Comparison of ENCODE assay signal across 23 mouse cellular contexts in genomic region chr5:48219624-48220155, GRCm38 (mm10).
DNase-seq lines count a peak whose midpoint lies in the region; ATAC-seq and TF ChIP-seq lines count a peak whose summit lies in the region.
"Had no signal": no experiment of that assay in that cellular context is flagged by ENCODE, and none has a peak within 500 bp of the region (broad histone marks: within the 10 kb centered on the region; RNA-seq: fewer than 3 reads in every experiment).

No protein-coding gene starts in this region.

- 0 out of 2 replicates have a peak, but pooled peaks cover 2% of the 10 kb centered on the region for H3K36me3 ChIP-seq in forebrain, embryonic 14.5 days (ENCODE audit: control insufficient read depth, insufficient read depth, low read length)
- H3K36me3 ChIP-seq in forebrain, embryonic 12.5 days (replicated peaks), result no peaks in the 10 kb centered on the region
- no peaks in the 10 kb centered on the region for H3K36me3 ChIP-seq in hindbrain, postnatal 0 days (ENCODE audit: insufficient read depth, low read length)
- H3K36me3 ChIP-seq in hindbrain, embryonic 11.5 days (ENCODE audit: control insufficient read depth, insufficient read depth, low read length), result no peaks in the 10 kb centered on the region
- peaks cover 18% of the 10 kb centered on the region; the same call in 1 of the 2 replicates for H3K36me3 ChIP-seq in neural tube, embryonic 13.5 days
- H3K36me3 ChIP-seq in midbrain, embryonic 16.5 days (ENCODE audit: control insufficient read depth, insufficient read depth, low read length), result no peaks in the 10 kb centered on the region
- H3K36me3 ChIP-seq: embryonic facial prominence, embryonic 15.5 days had no signal

- DNase-seq in forebrain, embryonic 14.5 days (ENCODE audit: low spot score), result no peak
- peak; percentile 4 for DNase-seq in hindbrain, postnatal 0 days (ENCODE audit: low spot score)
- DNase-seq in hindbrain, embryonic 11.5 days (ENCODE audit: low spot score), result no peak
- no peak for DNase-seq in neural tube, embryonic 10.5 days (ENCODE audit: extremely low spot score, low spot score)
- DNase-seq in right cerebral cortex, adult 2 months (ENCODE audit: low spot score in 2 of 2), result no peak
- DNase-seq: adrenal gland, adult 8-10 months; adrenal gland, postnatal 25 days; cerebellum, adult 18-20 months; cerebellum, adult 9-11 months; cerebellum, postnatal 25 days; gastrocnemius, postnatal 10 days; gastrocnemius, postnatal 36 days; heart, adult 2 months; heart, postnatal 14 days had no signal

- no peak for TF ChIP-seq CTCF in hindbrain, postnatal 0 days (IDR thresholded peaks at IDR 0.05; ENCODE audit: low read depth)

- ATAC-seq in forebrain, embryonic 14.5 days, result 0 out of 2 replicates have a peak, but pooled peaks have one; percentile 29
- ATAC-seq in forebrain, embryonic 12.5 days (ENCODE audit: low FRiP score), result no peak
- no peak for ATAC-seq in hindbrain, postnatal 0 days
- ATAC-seq in hindbrain, embryonic 11.5 days (ENCODE audit: low FRiP score), result no peak
- no peak for ATAC-seq in neural tube, embryonic 13.5 days (ENCODE audit: low read depth)
- peak; percentile 64 for ATAC-seq in midbrain, embryonic 16.5 days
- ATAC-seq: activated CD4-positive, CD25-positive, alpha-beta regulatory T cell, adult 4 months; forebrain, embryonic 16.5 days had no signal

- H3K27me3 ChIP-seq in forebrain, embryonic 14.5 days (replicated peaks; ENCODE audit: control insufficient read depth, insufficient read depth, low read length), result no peaks in the 10 kb centered on the region
- no peaks in the 10 kb centered on the region for H3K27me3 ChIP-seq in forebrain, embryonic 12.5 days
- no peaks in the 10 kb centered on the region for H3K27me3 ChIP-seq in hindbrain, postnatal 0 days (ENCODE audit: insufficient read depth, low read length)
- H3K27me3 ChIP-seq in hindbrain, embryonic 11.5 days (ENCODE audit: control insufficient read depth, insufficient read depth, low read length), result no peaks in the 10 kb centered on the region
- H3K27me3 ChIP-seq in neural tube, embryonic 13.5 days, result no peaks in the 10 kb centered on the region
- no peaks in the 10 kb centered on the region for H3K27me3 ChIP-seq in midbrain, embryonic 16.5 days (ENCODE audit: control insufficient read depth, insufficient read depth, low read depth, low read length)
- H3K27me3 ChIP-seq: embryonic facial prominence, embryonic 12.5 days; embryonic facial prominence, embryonic 15.5 days; heart, embryonic 13.5 days had no signal

- H3K9me3 ChIP-seq in forebrain, embryonic 14.5 days (replicated peaks; ENCODE audit: control insufficient read depth, low read length), result no peaks in the 10 kb centered on the region
- no peaks in the 10 kb centered on the region for H3K9me3 ChIP-seq in forebrain, embryonic 12.5 days
- H3K9me3 ChIP-seq in hindbrain, postnatal 0 days (ENCODE audit: low read length), result no peaks in the 10 kb centered on the region
- H3K9me3 ChIP-seq in hindbrain, embryonic 11.5 days (ENCODE audit: control insufficient read depth, low read length), result no peaks in the 10 kb centered on the region
- no peaks in the 10 kb centered on the region for H3K9me3 ChIP-seq in neural tube, embryonic 13.5 days
- H3K9me3 ChIP-seq in midbrain, embryonic 16.5 days (replicated peaks; ENCODE audit: control insufficient read depth, low read length, poor library complexity, severe bottlenecking), result no peaks in the 10 kb centered on the region
- H3K9me3 ChIP-seq: embryonic facial prominence, embryonic 12.5 days; embryonic facial prominence, embryonic 15.5 days; heart, embryonic 10.5 days; heart, embryonic 13.5 days had no signal

- no peak overlapping the region for H3K9ac ChIP-seq in forebrain, embryonic 14.5 days (ENCODE audit: low read length)
- H3K9ac ChIP-seq in forebrain, embryonic 12.5 days, result no peak overlapping the region
- H3K9ac ChIP-seq in hindbrain, postnatal 0 days (replicated peaks; ENCODE audit: low read length), result no peak overlapping the region
- H3K9ac ChIP-seq in hindbrain, embryonic 11.5 days (ENCODE audit: low read depth, low read length), result no peak overlapping the region
- no peak overlapping the region for H3K9ac ChIP-seq in neural tube, embryonic 13.5 days
- no peak overlapping the region for H3K9ac ChIP-seq in midbrain, embryonic 16.5 days (ENCODE audit: low read depth, low read length)
- H3K9ac ChIP-seq: embryonic facial prominence, embryonic 12.5 days; embryonic facial prominence, embryonic 15.5 days; heart, embryonic 13.5 days had no signal

- no peaks in the 10 kb centered on the region for H3K4me1 ChIP-seq in forebrain, embryonic 14.5 days (ENCODE audit: control insufficient read depth, insufficient read depth, low read length)
- H3K4me1 ChIP-seq in forebrain, embryonic 12.5 days, result peaks cover 5% of the 10 kb centered on the region; the same call in 1 of the 2 replicates
- no peaks in the 10 kb centered on the region for H3K4me1 ChIP-seq in hindbrain, postnatal 0 days (ENCODE audit: insufficient read depth, low read length)
- H3K4me1 ChIP-seq in hindbrain, embryonic 11.5 days (replicated peaks; ENCODE audit: control insufficient read depth, insufficient read depth, low read length), result no peaks in the 10 kb centered on the region
- peaks cover 7% of the 10 kb centered on the region; the same call in 1 of the 2 replicates for H3K4me1 ChIP-seq in neural tube, embryonic 13.5 days (replicated peaks)
- H3K4me1 ChIP-seq in midbrain, embryonic 16.5 days (ENCODE audit: control insufficient read depth, insufficient read depth, low read length), result no peaks in the 10 kb centered on the region
- H3K4me1 ChIP-seq: embryonic facial prominence, embryonic 12.5 days; embryonic facial prominence, embryonic 15.5 days; heart, embryonic 10.5 days; heart, embryonic 13.5 days had no signal

- H3K4me2 ChIP-seq in forebrain, embryonic 14.5 days (ENCODE audit: low read length), result no peak overlapping the region
- H3K4me2 ChIP-seq in forebrain, embryonic 12.5 days, result no peak overlapping the region
- H3K4me2 ChIP-seq in hindbrain, postnatal 0 days (ENCODE audit: low read depth, low read length), result no peak overlapping the region
- no peak overlapping the region for H3K4me2 ChIP-seq in hindbrain, embryonic 11.5 days (replicated peaks; ENCODE audit: low read depth, low read length)
- H3K4me2 ChIP-seq in neural tube, embryonic 13.5 days, result no peak overlapping the region
- H3K4me2 ChIP-seq in midbrain, embryonic 16.5 days (ENCODE audit: low read length), result no peak overlapping the region
- H3K4me2 ChIP-seq: embryonic facial prominence, embryonic 12.5 days; embryonic facial prominence, embryonic 15.5 days; heart, embryonic 13.5 days had no signal

- 60% methylated on average over 10 of the region's 10 CpGs for WGBS in forebrain, embryonic 14.5 days
- WGBS in forebrain, embryonic 12.5 days, result 56% methylated on average over 10 of the region's 10 CpGs
- 45% methylated on average over 10 of the region's 10 CpGs for WGBS in hindbrain, postnatal 0 days
- WGBS in hindbrain, embryonic 11.5 days, result 81% methylated on average over 10 of the region's 10 CpGs
- WGBS in neural tube, embryonic 13.5 days, result 70% methylated on average over 10 of the region's 10 CpGs
- WGBS in midbrain, embryonic 16.5 days, result 33% methylated on average over 10 of the region's 10 CpGs

- no peak overlapping the region for H3K27ac ChIP-seq in forebrain, embryonic 14.5 days (ENCODE audit: low read depth, low read length)
- H3K27ac ChIP-seq in forebrain, embryonic 12.5 days, result no peak overlapping the region
- no peak overlapping the region for H3K27ac ChIP-seq in hindbrain, postnatal 0 days
- H3K27ac ChIP-seq in hindbrain, embryonic 11.5 days (ENCODE audit: low read depth, low read length), result no peak overlapping the region
- H3K27ac ChIP-seq in neural tube, embryonic 13.5 days (replicated peaks), result peak overlapping the region; percentile 38; the same call in 1 of the 2 replicates
- H3K27ac ChIP-seq in midbrain, embryonic 16.5 days (ENCODE audit: low read length), result no peak overlapping the region
- H3K27ac ChIP-seq: embryonic facial prominence, embryonic 12.5 days; embryonic facial prominence, embryonic 15.5 days; heart, adult 2 months; heart, embryonic 10.5 days; heart, embryonic 13.5 days had no signal

- no peak overlapping the region for H3K4me3 ChIP-seq in forebrain, embryonic 14.5 days (ENCODE audit: low read depth, low read length)
- H3K4me3 ChIP-seq in forebrain, embryonic 12.5 days (replicated peaks), result no peak overlapping the region
- no peak overlapping the region for H3K4me3 ChIP-seq in hindbrain, postnatal 0 days (ENCODE audit: low read length)
- H3K4me3 ChIP-seq in hindbrain, embryonic 11.5 days (ENCODE audit: low read depth, low read length), result no peak overlapping the region
- H3K4me3 ChIP-seq in neural tube, embryonic 13.5 days, result no peak overlapping the region
- H3K4me3 ChIP-seq in midbrain, embryonic 16.5 days (ENCODE audit: low read depth, low read length), result no peak overlapping the region
- H3K4me3 ChIP-seq: embryonic facial prominence, embryonic 12.5 days; embryonic facial prominence, embryonic 15.5 days; heart, adult 2 months; heart, embryonic 10.5 days; heart, embryonic 13.5 days had no signal

Comparison
In these comparisons a context has a peak if more than half of its experiments do, and no peak if none do; other contexts are left out.
1. ATAC-seq: peak in forebrain, embryonic 14.5 days (single experiment) and midbrain, embryonic 16.5 days (single experiment); none in forebrain, embryonic 12.5 days (single experiment), hindbrain, postnatal 0 days (single experiment), hindbrain, embryonic 11.5 days (single experiment) and neural tube, embryonic 13.5 days (single experiment).